25 mouse cellular contexts compared by ENCODE assay signal in the genomic region with DNA sequence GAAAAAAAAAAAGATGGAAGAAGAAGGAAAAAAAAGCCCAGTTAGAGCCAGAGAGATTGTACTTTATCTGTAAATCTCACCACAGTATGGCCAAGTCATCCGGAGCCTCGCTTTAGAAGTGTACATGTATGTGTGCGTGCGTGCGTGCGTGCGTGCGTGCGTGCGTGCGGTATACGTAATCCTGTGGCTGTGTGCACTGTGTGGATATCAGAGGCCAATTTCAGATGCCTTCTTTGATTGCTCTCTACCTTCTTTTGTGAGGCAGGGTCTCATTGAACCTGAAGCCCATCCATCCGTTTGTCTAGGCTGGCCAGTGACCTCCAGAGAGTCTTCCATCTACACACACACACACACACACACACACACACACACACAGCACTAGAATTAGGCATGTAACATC. TPM values are rescaled to one million over a fixed set of nuclear protein-coding genes. Genes with fewer than 3 reads are reported as not detected.
A peak's percentile ranks its signal among the peaks of the same experiment; 100 is the strongest.
DNase-seq lines count a peak whose midpoint lies in the region; ATAC-seq and TF ChIP-seq lines count a peak whose summit lies in the region.
"Had no signal": no experiment of that assay in that cellular context is flagged by ENCODE, and none has a peak within 500 bp of the region (broad histone marks: within the 10 kb centered on the region; RNA-seq: fewer than 3 reads in every experiment).

No protein-coding gene starts in this region.

- no peak for ATAC-seq in liver, embryonic 11.5 days (replicated peaks; ENCODE audit: low FRiP score)
- ATAC-seq in liver, postnatal 0 days: no peak
- no peak for ATAC-seq in midbrain, embryonic 12.5 days (ENCODE audit: low FRiP score, low read depth)
- ATAC-seq in midbrain, embryonic 16.5 days: no peak
- ATAC-seq: activated CD4-positive, CD25-positive, alpha-beta regulatory T cell, adult 4 months; CD4-positive, CD25-positive, alpha-beta regulatory T cell, adult 4 months; forebrain, embryonic 13.5 days; forebrain, embryonic 15.5 days; forebrain, postnatal 0 days; Patski had no signal

- peaks cover 7% of the 10 kb centered on the region; the same call in 1 of the 2 replicates for H3K4me1 ChIP-seq in liver, embryonic 11.5 days (replicated peaks; ENCODE audit: control insufficient read depth, insufficient read depth, low read length)
- peaks cover 5% of the 10 kb centered on the region; the same call in 1 of the 2 replicates for H3K4me1 ChIP-seq in liver, postnatal 0 days (ENCODE audit: insufficient read depth)
- peaks cover 19% of the 10 kb centered on the region for H3K4me1 ChIP-seq in midbrain, embryonic 12.5 days
- no peaks in the 10 kb centered on the region for H3K4me1 ChIP-seq in midbrain, embryonic 16.5 days (ENCODE audit: control insufficient read depth, insufficient read depth, low read length)

- no peak for TF ChIP-seq EP300 in liver, postnatal 0 days (IDR thresholded peaks at IDR 0.05; ENCODE audit: low read depth)

- TF ChIP-seq CTCF in liver, postnatal 0 days (IDR thresholded peaks at IDR 0.05; ENCODE audit: low read depth): no peak

- peaks cover 2% of the 10 kb centered on the region for H3K79me2 ChIP-seq in myocyte (ENCODE audit: control insufficient read depth, insufficient read depth)

- peaks cover 8% of the 10 kb centered on the region for H3K36me3 ChIP-seq in liver, embryonic 11.5 days (ENCODE audit: control insufficient read depth, insufficient read depth, low read length)
- peaks cover 12% of the 10 kb centered on the region for H3K36me3 ChIP-seq in liver, postnatal 0 days (replicated peaks; ENCODE audit: insufficient read depth, low read length)
- H3K36me3 ChIP-seq in midbrain, embryonic 12.5 days: peaks cover 40% of the 10 kb centered on the region
- H3K36me3 ChIP-seq in midbrain, embryonic 16.5 days (ENCODE audit: control insufficient read depth, insufficient read depth, low read length): peaks cover 7% of the 10 kb centered on the region
- peaks cover 41% of the 10 kb centered on the region for H3K36me3 ChIP-seq in myocyte (ENCODE audit: control insufficient read depth, insufficient read depth)
- H3K36me3 ChIP-seq: G1E had no signal

- H3K4me2 ChIP-seq in liver, embryonic 11.5 days: no peak overlapping the region; the same call in 1 of the 2 replicates
- H3K4me2 ChIP-seq in liver, postnatal 0 days (ENCODE audit: low read depth, low read length): no peak overlapping the region
- no peak overlapping the region for H3K4me2 ChIP-seq in midbrain, embryonic 12.5 days (replicated peaks)
- H3K4me2 ChIP-seq in midbrain, embryonic 16.5 days (ENCODE audit: low read length): no peak overlapping the region
- H3K4me2 ChIP-seq in myocyte (ENCODE audit: low read depth): no peak overlapping the region
- H3K4me2 ChIP-seq: embryonic facial prominence, embryonic 12.5 days; forebrain, embryonic 13.5 days; forebrain, embryonic 15.5 days had no signal

- H3K27ac ChIP-seq in liver, embryonic 11.5 days (ENCODE audit: low read depth, low read length): peak overlapping the region; percentile 72
- no peak overlapping the region for H3K27ac ChIP-seq in liver, postnatal 0 days (ENCODE audit: low read depth)
- 0 out of 2 replicates have a peak overlapping the region, but pooled peaks have one; percentile 2 for H3K27ac ChIP-seq in midbrain, embryonic 12.5 days (replicated peaks)
- no peak overlapping the region for H3K27ac ChIP-seq in midbrain, embryonic 16.5 days (ENCODE audit: low read length)
- H3K27ac ChIP-seq: embryonic facial prominence, embryonic 10.5 days; embryonic facial prominence, embryonic 12.5 days; forebrain, embryonic 13.5 days; forebrain, embryonic 15.5 days had no signal

- H3K4me3 ChIP-seq in liver, embryonic 11.5 days (ENCODE audit: low read depth, low read length): no peak overlapping the region
- no peak overlapping the region for H3K4me3 ChIP-seq in liver, postnatal 0 days (ENCODE audit: low read depth, low read length)
- H3K4me3 ChIP-seq in midbrain, embryonic 12.5 days: no peak overlapping the region
- H3K4me3 ChIP-seq in midbrain, embryonic 16.5 days (ENCODE audit: low read depth, low read length): no peak overlapping the region
- H3K4me3 ChIP-seq in myocyte: no peak overlapping the region
- H3K4me3 ChIP-seq: embryonic facial prominence, embryonic 10.5 days; embryonic facial prominence, embryonic 12.5 days; forebrain, embryonic 13.5 days; forebrain, embryonic 15.5 days had no signal

- H3K9ac ChIP-seq in liver, embryonic 11.5 days (ENCODE audit: low read depth, low read length): no peak overlapping the region
- no peak overlapping the region for H3K9ac ChIP-seq in liver, postnatal 0 days (replicated peaks)
- no peak overlapping the region for H3K9ac ChIP-seq in midbrain, embryonic 12.5 days (replicated peaks)
- H3K9ac ChIP-seq in midbrain, embryonic 16.5 days (ENCODE audit: low read depth, low read length): no peak overlapping the region
- H3K9ac ChIP-seq: embryonic facial prominence, embryonic 12.5 days; forebrain, embryonic 13.5 days; forebrain, embryonic 15.5 days; forebrain, postnatal 0 days had no signal

- DNase-seq in liver, embryonic 11.5 days (ENCODE audit: low spot score): no peak
- DNase-seq in liver, postnatal 0 days: no peak
- no peak for DNase-seq in lung, postnatal 10 days
- DNase-seq: adrenal gland, adult 8-10 months; adrenal gland, postnatal 14 days; B cell, adult 2 months; cerebellum, adult 11 months; cerebellum, adult 18-20 months; cerebellum, adult 8-10 months; cerebellum, adult 9-11 months; cerebellum, postnatal 14 days; cerebellum, postnatal 36 days; forebrain, postnatal 0 days had no signal

- H3K27me3 ChIP-seq in liver, embryonic 11.5 days (replicated peaks; ENCODE audit: control insufficient read depth, insufficient read depth, low read length): no peaks in the 10 kb centered on the region
- no peaks in the 10 kb centered on the region for H3K27me3 ChIP-seq in liver, postnatal 0 days (ENCODE audit: insufficient read depth, low read length)
- H3K27me3 ChIP-seq in midbrain, embryonic 12.5 days: no peaks in the 10 kb centered on the region
- H3K27me3 ChIP-seq in midbrain, embryonic 16.5 days (ENCODE audit: control insufficient read depth, insufficient read depth, low read depth, low read length): no peaks in the 10 kb centered on the region
- H3K27me3 ChIP-seq in myocyte (ENCODE audit: control insufficient read depth, insufficient read depth, insufficient read length): no peaks in the 10 kb centered on the region
- H3K27me3 ChIP-seq: CH12.LX; embryonic facial prominence, embryonic 12.5 days; forebrain, embryonic 13.5 days; forebrain, embryonic 15.5 days; Patski had no signal

- TF ChIP-seq POLR2A in myocyte (IDR thresholded peaks at IDR 0.05; ENCODE audit: insufficient read length, low read depth): peak; percentile 33

- H3K9me3 ChIP-seq in liver, embryonic 11.5 days (ENCODE audit: control insufficient read depth, low read length): no peaks in the 10 kb centered on the region
- no peaks in the 10 kb centered on the region for H3K9me3 ChIP-seq in liver, postnatal 0 days (ENCODE audit: low read length)
- no peaks in the 10 kb centered on the region for H3K9me3 ChIP-seq in midbrain, embryonic 12.5 days
- no peaks in the 10 kb centered on the region for H3K9me3 ChIP-seq in midbrain, embryonic 16.5 days (replicated peaks; ENCODE audit: control insufficient read depth, low read length, poor library complexity, severe bottlenecking)
- H3K9me3 ChIP-seq: embryonic facial prominence, embryonic 10.5 days; embryonic facial prominence, embryonic 12.5 days; forebrain, embryonic 13.5 days; forebrain, embryonic 15.5 days; G1E had no signal

- WGBS in liver, embryonic 11.5 days: 86% methylated on average over 13 of the region's 13 CpGs
- WGBS in liver, postnatal 0 days (ENCODE audit: insufficient replicate concordance): 78% methylated on average over 13 of the region's 13 CpGs
- whole genome bisulfite sequencing in midbrain, embryonic 12.5 days: 85% methylated on average over 13 of the region's 13 CpGs
- 92% methylated on average over 13 of the region's 13 CpGs for WGBS in midbrain, embryonic 16.5 days

- no peak overlapping the region for H3ac ChIP-seq in myocyte (ENCODE audit: control insufficient read depth, insufficient read length)

TF ChIP-seq in myocyte, 11 proteins besides CTCF, POLR2A, EP300 and RAD21:
- no peak for TF ChIP-seq MYOD1 (IDR thresholded peaks at IDR 0.05; ENCODE audit: control insufficient read depth in 1 of 3, insufficient read length in 2 of 3, low read depth in 2 of 3)
- TF ChIP-seq MAX (IDR thresholded peaks at IDR 0.05; ENCODE audit: low read depth): no peak
- no peak for TF ChIP-seq REST (IDR thresholded peaks at IDR 0.05; ENCODE audit: insufficient read depth, insufficient read length)
- peak; percentile 94 for TF ChIP-seq POLR2AphosphoS2 (IDR thresholded peaks at IDR 0.05; ENCODE audit: insufficient read length, low read depth)

RNA-seq across cellular contexts. Expression of gene Cnn3, which starts 35.2 kb away (rescaled TPM):
- polyA plus RNA-seq in liver, embryonic 11.5 days (2014; fragmentation: Nextera tagmentation; extraction: Ambion mirVana): 294 and 295 TPM in 2 replicates
- 128 and 143 TPM in 2 replicates for polyA plus RNA-seq in liver, postnatal 0 days (2015; fragmentation: Nextera tagmentation; extraction: Ambion mirVana)
- 905 and 975 TPM in 2 replicates for polyA plus RNA-seq in midbrain, embryonic 12.5 days (2016; fragmentation: Nextera tagmentation; extraction: Ambion mirVana)
- polyA plus RNA-seq in midbrain, embryonic 16.5 days (2015; fragmentation: Nextera tagmentation; extraction: Ambion mirVana): 311 and 357 TPM in 2 replicates
- polyA plus RNA-seq in myocyte (2012; fragmentation: generic; extraction: Trizol): 589 TPM
- polyA plus RNA-seq: G1E had no signal

Comparison
In these comparisons a context has a peak if more than half of its experiments do, and no peak if none do; other contexts are left out.
1. H3K27ac ChIP-seq: peak in liver, embryonic 11.5 days (single experiment) and midbrain, embryonic 12.5 days (single experiment); none in liver, postnatal 0 days (single experiment) and midbrain, embryonic 16.5 days (single experiment).